Mouse (Mus musculus): ENCODE results near the gene Card14.
"Not testable (repeated sequence)": the region's sequence is repeated elsewhere in the genome, so short reads cannot be mapped to it uniquely, and the experiment has no call there.

Gene Card14

GRCm38 (mm10) chr11:119307658-119307867 lies at the start of gene Card14:
Gene Card14, plus strand, starts transcription at chr11:119307768.
- no peak for DNase-seq

- DNase-seq, result no peak
Measured at GRCm38 (mm10) chr11:119258216-119258571, 49.4 kb upstream of the Card14 start.

- peak; percentile 78 for DNase-seq
Measured at GRCm38 (mm10) chr11:119258572-119259322, 48.8 kb upstream of the Card14 start.

- DNase-seq, result no peak
Measured at GRCm38 (mm10) chr11:119259977-119260376, 47.6 kb upstream of the Card14 start.

GRCm38 (mm10) chr11:119264413-119264812 lies 43.2 kb upstream of the Card14 start:
- DNase-seq, result no peak

- DNase-seq, result no peak
Measured at GRCm38 (mm10) chr11:119265811-119266210, 41.8 kb upstream of the Card14 start.

GRCm38 (mm10) chr11:119267241-119267674 lies 40.3 kb upstream of the Card14 start:
- DNase-seq, result peak; percentile 71

- peak; percentile 96 for DNase-seq
Measured at GRCm38 (mm10) chr11:119267768-119268556, 39.6 kb upstream of the Card14 start, which contains the start of gene Gaa. Gene Gaa, plus strand, starts transcription at chr11:119267887.

- peak; percentile 6 for DNase-seq
Measured at GRCm38 (mm10) chr11:119268557-119269195, 38.9 kb upstream of the Card14 start.

- not testable (repeated sequence) for DNase-seq
Measured at GRCm38 (mm10) chr11:119272492-119272891, 35.1 kb upstream of the Card14 start.

- peak; percentile 13 for DNase-seq
Measured at GRCm38 (mm10) chr11:119273186-119273930, 34.2 kb upstream of the Card14 start.

GRCm38 (mm10) chr11:119281030-119281429 lies 26.5 kb upstream of the Card14 start:
- no peak for DNase-seq

GRCm38 (mm10) chr11:119285791-119286527 lies 21.6 kb upstream of the Card14 start:
- peak; percentile 50 for DNase-seq

GRCm38 (mm10) chr11:119287207-119287992 lies 20.2 kb upstream of the Card14 start:
- no peak for DNase-seq

- not testable (repeated sequence) for DNase-seq
Measured at GRCm38 (mm10) chr11:119292861-119293260, 14.7 kb upstream of the Card14 start.

GRCm38 (mm10) chr11:119297996-119298395 lies 9.6 kb upstream of the Card14 start:
- DNase-seq, result no peak

- no peak for DNase-seq
Measured at GRCm38 (mm10) chr11:119298917-119299316, 8.7 kb upstream of the Card14 start.

GRCm38 (mm10) chr11:119299391-119300245 lies 8.0 kb upstream of the Card14 start, which contains the start of gene Eif4a3:
Gene Eif4a3, minus strand, starts transcription at chr11:119300089.
- peak; percentile 97 for DNase-seq

GRCm38 (mm10) chr11:119300246-119300935 lies 7.2 kb upstream of the Card14 start:
- no peak for DNase-seq

GRCm38 (mm10) chr11:119300986-119301385 lies 6.6 kb upstream of the Card14 start:
- no peak for DNase-seq
